Mouse (Mus musculus): ENCODE results near the gene Cyth1.

Cyth1 gene

DNA sequence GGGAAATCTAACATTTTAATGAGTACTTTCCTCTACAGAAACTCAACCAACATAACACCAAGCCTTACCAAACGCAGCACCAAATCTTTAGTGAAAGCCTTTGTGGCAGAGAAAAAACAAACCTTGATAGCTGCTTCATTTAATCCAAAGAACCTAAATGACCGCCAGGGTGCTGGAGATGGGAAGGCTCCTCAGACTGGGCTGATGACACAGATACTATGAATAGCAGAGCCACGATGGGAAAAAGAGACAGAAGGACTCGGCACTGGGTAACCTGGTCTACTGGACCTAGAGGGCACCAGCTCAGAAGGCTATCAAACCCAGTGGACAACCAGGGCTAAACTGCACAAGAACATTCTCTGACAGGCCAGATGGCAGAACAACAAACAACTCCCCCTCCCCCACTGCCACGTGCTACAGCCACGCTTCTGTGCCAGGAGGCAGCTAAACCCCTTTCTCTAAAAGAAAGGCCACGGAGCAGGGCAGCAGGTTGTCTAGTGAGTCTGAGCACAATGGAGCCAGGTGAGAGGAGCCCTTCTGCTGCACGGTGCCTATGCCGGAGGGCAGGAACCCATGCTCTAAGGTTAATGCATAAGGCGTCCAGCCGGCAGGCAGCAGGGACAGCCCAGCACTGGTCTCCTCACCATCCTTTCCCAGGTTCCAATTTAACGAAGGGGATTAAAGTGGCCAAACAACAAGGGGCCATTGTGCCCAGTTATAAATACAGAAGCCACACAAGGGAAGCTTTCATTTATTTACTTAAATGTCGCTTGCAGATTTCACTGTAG is 50.7 kb downstream of the Cyth1 start:
- DNase-seq: peak; percentile 57

DNA sequence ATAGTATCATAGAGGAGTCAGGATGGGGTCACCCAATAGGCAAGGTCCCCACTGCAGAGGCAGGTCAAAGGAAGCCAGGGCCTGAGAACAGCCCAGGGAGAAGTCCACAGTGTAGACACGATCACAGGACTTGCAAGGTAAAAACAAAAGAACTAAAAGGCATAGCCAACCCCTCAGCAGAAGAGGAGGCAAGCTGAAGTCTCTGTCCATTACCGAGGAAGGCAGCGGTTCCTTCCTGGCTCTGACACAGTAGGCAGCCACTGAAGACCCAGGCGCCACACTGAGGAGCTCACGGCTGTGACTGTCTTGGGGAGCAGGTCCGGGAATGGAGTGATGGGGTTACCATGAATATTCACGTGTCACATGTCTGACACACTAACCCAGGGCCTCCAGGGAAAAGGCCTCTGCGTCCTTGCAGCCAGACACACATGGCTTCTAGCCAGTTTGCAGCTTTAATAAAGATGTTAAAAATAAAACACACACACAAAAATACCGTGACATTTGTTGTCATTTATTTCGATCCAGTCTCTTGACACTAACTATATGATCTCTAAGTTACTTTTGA is 51.5 kb downstream of the Cyth1 start:
- no peak for DNase-seq

DNA sequence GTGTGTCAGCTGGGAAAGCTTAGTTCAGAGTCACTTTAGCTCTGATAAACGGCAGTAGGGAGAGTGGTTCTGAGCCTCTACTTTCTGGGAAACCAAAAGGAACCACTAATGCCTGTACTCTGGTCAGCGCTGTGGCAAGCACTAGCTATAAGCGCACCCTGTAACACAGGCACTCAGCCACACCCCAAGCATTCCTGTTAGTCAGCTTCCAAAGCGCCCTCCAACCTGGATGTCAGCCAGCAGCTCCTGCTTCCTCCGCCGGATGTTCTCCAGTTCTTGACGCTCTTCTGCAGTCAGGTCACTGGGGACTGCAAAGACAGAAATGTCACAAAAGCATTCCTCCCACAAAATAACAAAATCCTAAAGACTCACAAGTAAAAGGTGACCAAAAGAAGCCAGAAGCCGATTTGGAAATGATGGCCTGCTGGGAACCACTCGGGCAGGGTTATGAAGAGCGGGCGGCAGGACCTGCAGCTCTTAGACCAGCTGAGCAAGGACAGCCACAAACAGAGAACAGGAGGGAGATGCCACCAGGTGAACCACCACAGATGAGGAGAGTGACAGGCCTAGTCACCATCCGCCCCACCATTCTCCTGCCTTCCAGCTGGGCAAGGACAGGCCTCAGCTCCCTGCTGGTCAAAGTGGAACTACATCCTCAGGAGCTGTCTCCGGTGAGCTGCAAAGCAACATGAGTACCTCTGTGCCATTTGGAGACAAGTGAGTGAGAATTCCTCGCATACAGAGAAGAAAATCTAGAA is 54.8 kb downstream of the Cyth1 start:
- peak; percentile 93 for DNase-seq

DNA sequence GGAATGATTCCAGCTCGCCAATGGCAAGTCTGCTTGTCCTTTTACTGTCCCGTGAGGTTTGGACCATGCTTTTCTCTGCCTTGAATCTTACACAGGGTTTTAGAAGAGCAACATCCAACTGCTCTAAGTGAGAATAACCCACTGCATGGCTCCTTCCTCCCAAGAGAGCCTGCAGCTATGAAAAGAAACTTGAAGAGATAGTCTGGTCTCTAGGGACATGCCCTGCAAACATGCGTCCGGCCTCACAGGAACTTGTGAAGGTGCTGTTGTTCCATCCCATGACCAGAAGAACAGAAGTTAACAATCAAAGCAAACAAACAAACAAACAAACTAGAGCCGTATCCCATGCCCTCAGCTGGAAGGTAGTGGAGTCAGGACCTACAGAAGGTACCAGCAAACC is 55.4 kb downstream of the Cyth1 start:
- no peak for DNase-seq

DNA sequence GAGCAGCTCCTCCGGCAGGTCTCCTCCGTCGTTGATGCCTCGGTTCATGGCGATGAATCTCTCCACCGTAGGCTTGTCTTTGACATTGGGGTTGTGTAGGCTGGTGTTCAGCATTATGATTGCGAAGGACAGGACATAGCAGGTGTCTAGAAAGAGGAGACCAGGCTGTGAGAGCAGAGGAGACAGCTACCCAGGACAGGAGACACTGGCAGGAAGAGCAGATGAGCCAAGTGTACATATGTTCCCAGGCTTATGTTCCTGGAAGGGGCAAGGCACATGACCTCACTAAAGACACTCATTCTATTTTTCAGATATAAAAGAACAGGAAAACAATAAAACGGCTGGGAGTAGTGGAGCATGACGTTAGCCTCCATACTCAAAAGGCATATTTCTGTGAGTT is 65.6 kb downstream of the Cyth1 start:
- DNase-seq: no peak

DNA sequence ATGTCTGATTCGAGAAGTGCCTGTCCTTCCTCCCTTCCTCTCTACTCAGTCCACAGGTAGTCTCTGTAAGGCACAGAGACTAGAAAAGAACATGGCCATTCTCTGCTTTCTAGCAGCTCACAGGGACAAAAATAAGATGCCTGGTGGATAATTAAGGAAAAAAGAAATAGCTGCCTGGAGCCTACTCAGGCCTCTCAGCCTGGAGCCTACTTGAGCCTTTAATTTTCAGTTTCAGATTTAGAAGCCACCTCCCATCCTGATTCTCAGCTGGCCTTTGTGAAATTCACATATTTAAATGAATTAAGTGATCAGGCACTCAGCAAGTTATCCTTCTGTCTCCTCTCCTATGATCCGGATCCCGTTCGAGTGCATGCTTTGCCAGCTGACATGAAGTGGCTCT is 66.0 kb downstream of the Cyth1 start:
- no peak for DNase-seq

DNA sequence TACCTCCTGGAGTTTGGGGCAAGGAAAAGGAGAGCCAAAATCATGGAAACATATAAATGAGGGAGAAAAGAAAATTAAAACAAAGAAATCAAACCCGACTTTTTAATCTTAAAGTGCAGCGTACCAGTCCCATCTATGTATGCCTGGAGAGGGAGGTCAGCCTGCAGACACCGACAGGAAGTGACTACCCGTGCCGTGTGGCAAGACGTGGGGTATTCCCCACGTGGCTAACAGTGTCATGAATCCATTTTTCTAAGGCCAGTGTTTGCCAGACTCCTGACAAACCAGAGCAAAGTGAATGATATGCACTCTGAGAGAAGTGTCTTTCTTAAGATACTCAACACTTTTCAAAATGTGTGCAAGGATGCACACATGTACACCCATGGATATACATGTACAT is 68.2 kb downstream of the Cyth1 start:
- no peak for DNase-seq

DNA sequence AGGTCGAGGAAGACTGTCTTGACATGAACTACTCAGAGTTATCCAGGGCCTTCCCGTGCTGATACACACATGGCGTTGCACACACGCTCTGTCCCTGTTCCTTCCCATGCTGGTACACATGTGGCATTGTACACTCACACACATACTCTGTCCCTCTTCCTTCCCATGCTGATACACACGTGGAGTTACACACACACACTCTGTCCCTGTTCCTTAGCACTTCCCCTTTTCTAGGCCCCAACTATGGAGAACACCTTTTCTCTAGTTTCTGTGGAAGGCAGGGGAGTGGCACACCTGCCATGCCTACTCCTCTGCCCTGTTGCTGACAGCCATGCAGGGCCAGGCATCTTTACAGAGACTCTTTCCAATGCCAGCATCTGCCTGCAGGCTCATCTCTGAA is 70.2 kb downstream of the Cyth1 start:
- no peak for DNase-seq

DNA sequence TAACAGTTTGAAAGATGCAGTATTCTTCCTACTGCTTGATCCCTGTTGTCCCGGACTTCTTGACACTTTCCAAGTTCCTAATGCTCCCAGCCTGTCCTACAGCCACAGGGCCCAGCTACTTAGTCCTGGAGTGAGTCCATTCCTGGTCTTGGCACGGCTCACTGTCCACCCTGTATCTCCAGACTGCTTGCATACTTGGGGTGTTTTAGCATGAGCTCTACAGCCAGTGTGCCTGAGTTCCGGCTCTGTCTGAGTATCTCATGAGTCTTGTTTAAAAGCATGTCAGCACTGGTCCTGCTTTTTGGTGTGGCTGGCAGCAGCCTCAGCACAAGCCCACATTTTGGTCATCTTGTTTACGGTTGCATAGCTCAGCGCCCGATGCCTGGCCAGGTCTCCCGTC is 73.6 kb downstream of the Cyth1 start:
- no peak for DNase-seq

DNA sequence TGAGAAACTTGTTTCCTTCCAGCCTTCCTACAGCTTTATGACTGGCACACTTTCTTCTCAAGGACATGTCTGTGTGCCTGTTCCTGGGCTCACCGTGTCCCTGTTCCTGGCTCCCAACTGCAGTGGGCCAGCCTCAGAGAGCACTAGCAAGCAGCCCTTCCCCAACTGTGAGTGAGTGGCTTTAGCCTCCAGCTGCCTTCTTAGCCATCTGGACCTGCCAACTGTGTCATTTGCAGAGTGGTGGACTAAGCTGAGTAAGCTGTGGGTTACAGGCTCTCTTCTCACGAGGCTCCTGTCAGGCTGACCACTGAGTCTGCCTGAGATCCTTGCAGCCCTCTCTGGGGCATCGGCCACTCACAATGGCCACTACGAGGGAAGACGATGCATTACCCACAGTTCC is 75.6 kb downstream of the Cyth1 start:
- DNase-seq: no peak

DNA sequence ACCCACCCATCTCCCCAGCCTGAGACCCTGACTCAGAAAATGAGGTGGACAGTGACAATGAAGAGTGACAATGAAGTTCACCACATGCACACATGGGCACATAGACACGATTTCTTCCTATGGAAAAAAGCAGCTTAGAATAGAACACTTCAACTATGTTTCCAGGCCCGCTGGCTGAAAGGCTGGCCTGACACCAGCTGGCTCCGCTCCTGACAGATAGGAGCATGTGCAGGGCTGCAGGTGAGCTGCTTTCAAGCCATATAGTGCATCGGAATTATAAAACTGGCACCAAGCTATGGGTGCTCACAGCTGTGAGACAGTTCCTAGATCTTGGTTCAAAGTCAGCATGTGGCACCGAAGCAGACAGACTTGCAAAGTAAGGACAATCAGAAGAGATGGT is 78.1 kb downstream of the Cyth1 start:
- no peak for DNase-seq

DNA sequence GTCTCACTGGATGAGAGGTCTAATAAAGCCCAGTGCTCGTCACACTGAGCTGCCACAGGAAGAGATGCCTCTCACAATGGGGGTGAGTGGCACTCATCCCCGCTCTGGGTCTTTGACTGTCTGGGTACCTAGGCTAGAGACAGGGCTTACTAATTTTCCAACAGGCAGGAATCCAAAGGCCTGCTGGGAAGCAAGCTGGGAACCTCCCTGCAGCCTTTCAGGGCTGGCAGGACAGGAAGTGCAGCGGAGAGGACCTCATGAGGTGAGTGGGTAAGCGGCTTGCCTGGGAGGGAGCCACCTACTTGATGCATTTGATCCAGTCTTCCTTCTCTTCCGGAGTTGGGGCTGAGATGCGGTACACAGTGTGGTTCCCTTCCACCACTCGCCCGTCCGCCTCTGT is 79.7 kb downstream of the Cyth1 start:
- DNase-seq: no peak

DNA sequence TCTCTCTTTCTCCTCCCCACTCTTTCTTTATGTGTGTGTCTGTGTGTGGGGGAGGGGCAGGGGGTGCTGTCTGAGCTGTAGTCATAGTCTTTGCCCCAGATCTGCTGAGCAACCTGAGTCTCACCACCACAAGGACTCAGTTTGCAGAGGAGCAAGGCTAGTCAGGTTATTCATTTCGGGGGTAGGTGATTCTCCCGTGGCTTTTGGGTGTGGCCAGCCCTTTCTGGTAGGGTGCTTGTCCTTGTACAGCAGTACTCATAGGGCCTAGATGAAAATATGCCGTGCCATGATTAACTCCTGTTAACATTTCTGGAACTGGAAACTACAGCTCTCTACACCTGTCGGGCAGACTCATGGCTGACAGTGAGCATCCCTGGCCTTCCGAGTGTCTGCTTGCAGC is 81.8 kb downstream of the Cyth1 start:
- no peak for DNase-seq

DNA sequence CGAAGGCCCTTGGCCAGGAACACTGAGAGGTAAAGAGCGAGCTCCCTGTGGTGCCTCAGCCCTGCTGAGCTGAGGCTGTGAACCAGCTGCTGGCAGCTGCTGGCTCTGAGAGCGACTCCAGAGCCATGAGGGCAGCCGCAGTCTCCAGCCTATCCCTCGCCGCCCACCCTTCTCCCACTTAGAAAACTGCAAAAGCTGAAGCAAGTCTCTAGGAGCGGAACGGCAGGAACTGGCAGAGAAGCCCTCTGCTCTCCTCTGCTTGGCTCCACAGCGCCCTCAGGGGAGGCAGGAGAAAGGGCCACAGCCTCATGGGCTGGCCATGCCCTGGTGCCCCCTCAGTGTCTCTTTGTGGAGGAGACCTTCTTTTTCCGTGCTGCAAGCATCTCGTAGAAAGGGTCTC is 82.7 kb downstream of the Cyth1 start:
- DNase-seq: no peak

DNA sequence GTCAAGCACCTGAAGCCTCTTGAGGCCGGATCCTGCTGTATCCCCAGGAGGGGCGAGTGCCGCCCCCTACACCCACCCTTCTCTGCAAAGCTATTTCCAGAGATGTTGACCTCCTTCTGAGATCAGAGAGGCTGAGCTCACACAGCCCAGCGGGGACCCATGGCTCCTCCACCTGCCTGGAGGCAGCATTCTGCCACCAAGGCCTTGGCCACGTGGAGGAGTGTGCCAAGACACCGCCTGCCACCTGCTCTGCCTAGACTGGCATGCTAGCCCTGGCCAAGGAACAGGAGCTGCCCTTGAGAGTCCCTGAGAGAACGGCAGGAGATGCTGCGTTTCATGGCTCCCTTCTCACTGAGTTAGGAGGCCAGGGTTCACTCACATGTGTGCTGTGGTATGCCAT is 83.8 kb downstream of the Cyth1 start:
- no peak for DNase-seq

DNA sequence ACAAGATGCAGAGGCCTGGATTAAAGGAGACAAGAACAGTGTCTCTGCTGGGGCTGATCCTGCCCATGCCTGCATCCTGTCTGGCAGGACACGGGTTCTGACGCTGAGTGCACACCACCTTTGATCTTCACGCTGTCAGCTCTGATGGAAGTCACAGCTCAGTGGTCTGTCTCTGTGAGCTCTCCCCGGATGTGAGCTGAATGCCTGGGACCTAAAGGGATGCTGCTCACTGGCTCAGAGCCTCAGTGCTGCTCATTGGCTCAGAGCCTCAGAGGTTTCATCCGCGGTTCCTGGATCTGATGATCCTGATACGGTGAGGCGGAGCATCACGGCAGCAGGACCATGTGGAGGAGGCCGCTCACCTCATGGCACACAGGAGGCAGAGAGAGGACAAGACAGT is 86.1 kb downstream of the Cyth1 start:
- DNase-seq: peak; percentile 26

DNA sequence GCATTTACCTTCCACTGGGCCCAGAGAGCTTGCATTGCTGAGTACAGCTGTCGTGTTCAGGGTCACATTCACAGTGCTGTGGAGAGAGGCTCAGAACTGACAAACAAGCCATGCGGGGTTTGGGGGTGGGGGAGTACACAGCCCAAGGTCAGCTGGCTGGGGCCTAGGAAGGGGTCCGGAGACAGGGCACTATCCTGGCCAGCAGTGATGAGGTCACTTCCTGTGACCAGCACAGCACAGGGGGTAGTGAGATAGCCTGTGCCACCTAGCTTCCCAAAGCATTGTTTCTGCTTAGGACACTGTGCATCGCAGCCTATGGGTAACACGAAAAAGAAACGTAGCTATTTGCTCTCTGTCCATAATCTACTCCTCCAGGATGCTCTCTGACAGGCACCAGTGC is 87.2 kb downstream of the Cyth1 start:
- no peak for DNase-seq

DNA sequence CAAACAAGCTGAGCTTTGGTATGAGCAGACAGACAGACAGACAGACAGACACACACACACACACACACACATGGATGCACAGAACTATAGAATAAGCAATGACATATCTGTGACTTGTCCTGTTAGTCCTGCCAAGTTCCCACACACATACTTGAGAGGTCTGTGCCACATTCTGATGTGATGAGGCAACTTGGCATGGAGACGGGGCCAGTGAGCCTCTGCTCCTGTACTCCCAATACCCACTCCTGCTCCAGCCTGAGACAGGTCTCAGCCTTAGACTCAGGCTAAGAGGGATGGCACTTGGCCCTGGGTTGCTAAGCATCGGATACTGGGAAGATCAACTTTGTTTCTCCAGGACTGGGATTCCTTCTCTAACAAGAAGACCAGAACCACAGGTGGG is 87.6 kb downstream of the Cyth1 start:
- DNase-seq: no peak

DNA sequence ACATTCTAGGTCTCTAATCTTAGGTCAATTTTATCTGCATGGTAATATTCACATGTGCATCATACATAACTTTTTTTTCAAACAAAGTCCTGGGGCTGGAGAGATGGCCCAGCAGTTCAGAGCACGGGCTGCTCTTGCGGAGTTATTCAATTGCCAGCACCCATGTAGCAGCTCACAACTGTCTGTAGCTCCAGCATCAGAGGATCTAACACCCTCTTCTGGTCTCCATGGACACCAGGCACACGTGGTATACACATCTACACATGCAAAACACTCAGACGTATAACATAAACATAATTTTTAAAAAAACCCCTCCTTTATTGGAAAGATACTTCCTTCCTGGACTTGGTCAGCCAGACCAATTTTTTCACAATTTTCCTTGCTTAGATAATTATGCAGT is 89.6 kb downstream of the Cyth1 start:
- DNase-seq: no peak

DNA sequence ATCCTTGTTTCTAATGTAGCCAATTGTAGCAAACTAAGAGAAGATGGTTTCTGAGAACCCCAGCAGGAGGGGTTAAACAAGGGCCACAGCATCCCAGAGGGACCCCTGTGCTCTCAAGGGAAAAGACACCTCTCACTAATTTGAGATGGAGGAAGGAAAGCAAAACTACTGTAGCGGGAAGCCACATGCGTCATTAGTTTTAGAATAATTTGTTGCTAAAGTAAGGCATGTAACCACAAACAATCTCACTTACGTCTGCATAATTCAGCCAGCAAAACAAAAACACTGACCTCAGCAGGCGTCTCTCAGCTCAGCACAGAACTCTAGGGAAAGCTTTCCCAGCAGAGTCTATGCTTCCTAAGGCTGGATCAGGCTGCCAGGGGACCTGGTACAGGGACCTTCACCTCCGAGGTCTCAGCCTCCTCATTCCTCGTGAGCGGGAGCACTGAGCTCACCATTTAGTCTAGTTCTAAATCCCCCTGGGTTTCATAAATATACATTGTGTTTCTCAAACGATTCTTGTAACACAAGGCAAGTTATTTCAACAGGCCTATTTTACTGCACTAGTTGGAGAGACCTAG is 91.8 kb downstream of the Cyth1 start:
- no peak for DNase-seq

DNA sequence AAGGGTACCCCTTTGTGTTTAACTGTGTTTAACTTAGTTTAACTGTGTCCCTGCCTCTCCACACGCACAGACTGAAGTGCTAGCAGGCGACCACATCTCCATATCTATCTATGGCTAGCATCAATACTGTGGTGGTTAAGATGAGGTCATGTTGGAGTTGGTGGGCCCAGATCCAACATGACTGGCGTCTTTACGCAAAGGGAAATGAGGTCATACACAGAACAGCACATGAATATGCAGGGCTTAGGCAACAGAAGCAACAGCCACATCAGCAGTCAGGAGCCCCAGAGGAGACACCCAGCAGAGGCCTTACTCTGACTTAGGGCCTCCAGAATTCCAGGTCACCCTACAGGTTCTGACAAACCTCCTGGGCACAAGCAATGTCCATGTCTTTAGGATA is 95.4 kb downstream of the Cyth1 start:
- DNase-seq: peak; percentile 31

DNA sequence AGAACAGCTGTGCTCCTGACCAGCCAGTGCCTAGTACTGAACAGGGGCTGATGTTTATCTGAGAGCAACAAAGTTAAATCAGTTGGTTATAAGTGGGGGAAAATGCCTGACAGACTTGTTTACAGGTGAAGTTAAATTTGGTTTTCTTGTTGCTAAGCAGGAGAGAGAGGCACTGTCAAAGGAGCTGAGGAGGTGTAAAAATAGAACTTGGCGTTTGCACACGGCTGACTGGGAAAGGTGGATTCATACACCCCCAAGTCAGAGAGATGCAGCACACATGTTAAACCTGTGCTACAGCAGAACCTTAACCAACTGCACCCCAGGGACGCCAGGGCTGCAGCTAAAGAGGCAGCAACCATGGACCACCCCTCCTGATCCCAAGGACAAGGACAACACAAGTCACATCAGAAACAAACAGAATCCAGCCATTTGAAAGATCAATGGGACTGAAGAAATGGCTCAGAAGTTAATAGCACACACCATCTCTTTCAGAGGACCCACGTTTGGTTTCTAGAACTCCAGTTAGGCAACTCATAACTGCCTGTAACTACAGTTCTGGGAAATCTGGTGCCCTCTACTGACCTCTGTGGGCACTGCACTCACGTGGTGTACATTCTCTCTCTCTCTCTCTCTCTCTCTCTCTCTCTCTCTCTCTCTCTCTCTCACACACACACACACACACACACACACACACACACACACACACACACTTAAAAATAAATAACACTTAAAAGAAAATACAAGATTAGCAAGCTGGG is 96.8 kb downstream of the Cyth1 start:
- no peak for DNase-seq

DNA sequence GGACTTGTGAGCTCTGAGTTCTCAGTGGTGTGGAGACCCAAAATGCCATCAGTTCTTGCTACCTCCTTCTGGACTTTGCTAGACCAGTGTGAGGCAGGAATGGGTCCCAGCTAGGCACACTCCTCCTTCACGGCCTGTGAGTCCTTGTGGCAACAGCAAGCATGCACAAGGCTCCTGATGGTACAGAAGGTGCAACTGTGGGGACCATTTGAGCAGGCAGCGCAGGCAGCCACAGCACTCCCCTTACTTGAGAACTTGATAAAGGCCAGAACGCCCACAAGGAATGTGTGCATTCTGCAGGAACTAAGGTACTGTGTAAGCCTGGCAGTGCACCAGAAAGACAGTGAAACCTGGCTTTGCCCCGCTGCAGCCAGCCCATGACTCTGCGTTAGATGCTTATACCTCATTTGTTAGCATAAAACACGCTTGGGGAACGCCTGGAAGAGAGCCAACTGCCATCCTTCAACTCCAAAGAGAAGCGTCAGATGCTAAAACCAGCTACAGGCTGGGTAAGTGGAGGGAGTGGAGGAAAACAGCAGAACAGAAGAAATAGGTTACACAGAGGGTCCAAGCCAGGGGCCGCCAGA is 98.2 kb downstream of the Cyth1 start:
- DNase-seq: no peak

Data from lung, postnatal 36 days (tissue).